Mouse (Mus musculus) stomach, embryonic 15.5 days (tissue): ENCODE measurements around the gene AC141477.1. TPM values are rescaled to one million over a fixed set of nuclear protein-coding genes. Genes with fewer than 3 reads are reported as not detected.

Experiments
- ATAC-seq: fragments of 200-750 bp; cut with Nextera tagmentation; 2 replicates; pipeline ENCODE4 v1.8.0; 2017; ENCODE audit warnings: low read depth, moderate number of reproducible peaks, moderate TSS enrichment; ENCODE audit not compliant: insufficient read depth, low FRiP score
- H3K27ac ChIP-seq: fragments of 300-500 bp; sonication (generic); 2 replicates; pipeline ENCODE4 v1.5.1; 2015; ENCODE audit warnings: mild to moderate bottlenecking, inconsistent platforms
- H3K27me3 ChIP-seq: fragments of 300-500 bp; sonication (generic); replicated peaks from 2 replicates; pipeline ENCODE4 v1.6.1; 2015; ENCODE audit warnings: inconsistent platforms
- H3K36me3 ChIP-seq: fragments of 300-500 bp; sonication (generic); 2 replicates; pipeline ENCODE4 v1.6.1; 2015; ENCODE audit warnings: inconsistent platforms
- H3K4me1 ChIP-seq: fragments of 300-500 bp; sonication (generic); 2 replicates; pipeline ENCODE4 v1.6.1; 2015; ENCODE audit warnings: inconsistent platforms
- H3K4me2 ChIP-seq: fragments of 300-500 bp; sonication (generic); 2 replicates; pipeline ENCODE4 v1.6.1; 2015; ENCODE audit warnings: mild to moderate bottlenecking, inconsistent platforms
- H3K4me3 ChIP-seq: fragments of 300-500 bp; sonication (generic); replicated peaks from 2 replicates; pipeline ENCODE4 v1.5.1; 2015; ENCODE audit warnings: inconsistent platforms
- H3K9ac ChIP-seq: fragments of 300-500 bp; sonication (generic); 2 replicates; pipeline ENCODE4 v1.6.1; 2015; ENCODE audit warnings: inconsistent platforms
- H3K9me3 ChIP-seq: fragments of 300-500 bp; sonication (generic); 2 replicates; pipeline ENCODE4 v1.6.1; 2016; ENCODE audit warnings: inconsistent platforms
- WGBS: fragments of 180-500 bp; shearing (Covaris S2); methylation state at CpG from one replicate; pipeline ENCODE4 v1.1.7; 2015; 5-methylcytosine and 5-hydroxymethylcytosine counted together
- polyA plus RNA-seq: library from polyadenylated mRNA; unstranded; fragments of >200 nt; fragmentation: Nextera tagmentation; extraction: Ambion mirVana; gene quantifications from 2 replicates; pipeline ENCODE4 v1.2.1, GENCODE M21; 2015

AC141477.1 gene
- polyA plus RNA-seq, 1 experiment from 2014 or later, result not detected

DNA sequence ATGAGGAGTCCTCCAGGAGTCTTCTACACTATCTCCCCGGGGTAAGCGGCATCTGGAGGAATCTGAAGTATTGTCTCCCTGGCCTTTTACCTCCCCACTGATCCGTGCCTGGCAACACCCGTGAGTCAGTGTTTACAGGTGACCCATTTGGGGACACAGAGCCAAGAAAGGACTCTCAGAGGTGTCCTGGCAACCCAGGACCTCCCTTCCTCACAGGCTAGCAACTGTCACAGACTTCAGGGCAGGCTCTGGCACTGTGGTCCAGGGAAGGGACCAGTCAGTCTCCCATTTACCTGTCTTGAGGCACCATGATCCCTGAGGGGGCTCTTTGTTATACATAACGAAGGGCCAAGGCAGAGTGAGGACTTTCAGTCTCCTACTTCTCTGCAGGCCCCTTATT lies 8.6 kb upstream of the AC141477.1 start, which contains the start of gene 2610028H24Rik:
2610028H24Rik (plus strand) TSS at position 231 of the 400 bp plus-strand sequence.
- no peaks in the 10 kb centered on the region for H3K9me3 ChIP-seq
- H3K36me3 ChIP-seq, result no peaks in the 10 kb centered on the region
- H3K9ac ChIP-seq, result no peak within 1 kb of the TSS
- no peak within 1 kb of the TSS for H3K27ac ChIP-seq
- no peak for ATAC-seq
- WGBS, result 66% methylated on average over 5 of the region's 5 CpGs
- no peaks in the 10 kb centered on the region for H3K27me3 ChIP-seq
- H3K4me3 ChIP-seq, result no peak within 1 kb of the TSS
- no peak within 1 kb of the TSS for H3K4me2 ChIP-seq
- H3K4me1 ChIP-seq, result no peaks in the 10 kb centered on the region

DNA sequence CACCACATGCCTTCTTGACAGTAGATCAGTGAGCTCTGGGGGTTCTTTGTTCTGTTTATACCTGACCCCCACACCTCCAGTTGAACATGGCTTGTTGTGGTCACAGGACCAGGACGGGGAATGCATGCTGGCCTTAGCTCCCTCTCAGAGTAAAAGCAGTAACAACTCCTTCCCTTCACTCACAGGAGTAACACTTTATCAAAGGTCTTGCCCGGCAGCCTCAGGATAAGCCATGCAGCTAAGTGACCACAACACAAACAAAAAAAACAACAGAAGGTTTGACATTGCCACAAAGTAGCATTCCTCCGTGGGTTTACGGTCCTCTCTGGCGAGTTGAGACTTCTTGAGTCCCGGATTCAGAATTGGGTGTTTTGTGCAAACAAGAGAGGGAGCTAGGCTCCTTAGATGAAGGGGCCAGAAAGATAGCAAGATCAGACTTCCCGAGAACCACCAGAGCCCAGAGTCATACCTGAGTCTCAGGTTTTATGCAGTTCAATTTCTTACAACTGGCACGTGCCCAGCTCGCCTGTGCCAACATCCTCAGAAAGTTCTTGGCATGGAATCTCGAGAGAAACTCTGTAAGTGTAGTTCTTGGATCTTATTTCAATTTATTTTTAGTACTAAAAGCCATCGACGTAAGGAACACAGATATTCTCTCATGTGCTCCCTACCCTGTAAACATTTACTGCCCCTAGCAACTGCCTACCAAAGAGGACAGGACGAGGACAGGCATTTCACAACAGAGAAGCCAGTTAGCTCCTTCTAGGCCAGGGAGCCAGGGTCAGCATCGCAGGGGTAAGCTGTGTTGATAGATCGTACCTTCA lies 7.4 kb upstream of the AC141477.1 start:
- no peak for ATAC-seq
- Histone ChIP-seq H3K4me1 (peaks cover 7% of the 10 kb centered on the region; the same call in 1 of the 2 replicates), H3K36me3 (no peaks in the 10 kb centered on the region), H3K4me2 (no peak overlapping the region), H3K9me3 (no peaks in the 10 kb centered on the region), H3K27me3 (no peaks in the 10 kb centered on the region), H3K9ac (no peak overlapping the region), H3K27ac (no peak overlapping the region), H3K4me3 (no peak overlapping the region)
- 70% methylated on average over 15 of the region's 15 CpGs for WGBS

DNA sequence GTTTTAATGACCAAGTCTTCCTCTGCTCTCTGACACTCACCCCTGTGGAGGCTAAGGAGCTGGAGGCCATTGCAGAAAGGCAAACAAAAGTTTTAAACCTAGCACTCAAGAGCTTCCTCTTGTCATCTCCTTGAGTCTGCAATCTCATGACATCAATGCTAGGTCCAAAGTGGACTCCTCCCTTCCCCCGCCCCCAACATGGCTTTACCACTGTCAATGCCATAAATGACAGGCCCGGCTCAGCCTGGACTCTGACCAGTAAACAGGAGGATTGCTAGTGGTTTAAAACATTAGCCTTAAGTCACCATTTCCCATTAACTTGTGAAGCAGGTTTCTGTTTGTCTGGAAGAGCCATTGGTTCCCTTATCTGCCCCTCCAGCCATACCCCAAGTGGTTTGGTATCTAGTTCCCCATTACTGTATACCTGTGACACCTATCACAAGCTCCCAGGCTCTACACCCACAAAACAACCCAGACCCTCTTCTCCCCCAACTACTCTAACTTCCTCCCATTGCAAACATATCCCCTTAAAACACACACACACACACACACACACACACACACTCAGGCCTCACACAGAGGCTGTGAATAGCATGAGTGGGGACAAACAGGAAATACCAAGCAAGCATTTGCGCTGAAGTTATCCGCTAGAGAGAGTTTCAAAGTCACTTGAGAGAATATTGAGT lies 5.9 kb upstream of the AC141477.1 start:
- Histone ChIP-seq H3K27me3 (no peaks in the 10 kb centered on the region), H3K9me3 (no peaks in the 10 kb centered on the region), H3K4me2 (no peak overlapping the region), H3K9ac (no peak overlapping the region), H3K36me3 (no peaks in the 10 kb centered on the region), H3K27ac (no peak overlapping the region), H3K4me3 (no peak overlapping the region), H3K4me1 (peaks cover 13% of the 10 kb centered on the region)
- no peak for ATAC-seq
- 73% methylated on average over 4 of the region's 4 CpGs for WGBS

DNA sequence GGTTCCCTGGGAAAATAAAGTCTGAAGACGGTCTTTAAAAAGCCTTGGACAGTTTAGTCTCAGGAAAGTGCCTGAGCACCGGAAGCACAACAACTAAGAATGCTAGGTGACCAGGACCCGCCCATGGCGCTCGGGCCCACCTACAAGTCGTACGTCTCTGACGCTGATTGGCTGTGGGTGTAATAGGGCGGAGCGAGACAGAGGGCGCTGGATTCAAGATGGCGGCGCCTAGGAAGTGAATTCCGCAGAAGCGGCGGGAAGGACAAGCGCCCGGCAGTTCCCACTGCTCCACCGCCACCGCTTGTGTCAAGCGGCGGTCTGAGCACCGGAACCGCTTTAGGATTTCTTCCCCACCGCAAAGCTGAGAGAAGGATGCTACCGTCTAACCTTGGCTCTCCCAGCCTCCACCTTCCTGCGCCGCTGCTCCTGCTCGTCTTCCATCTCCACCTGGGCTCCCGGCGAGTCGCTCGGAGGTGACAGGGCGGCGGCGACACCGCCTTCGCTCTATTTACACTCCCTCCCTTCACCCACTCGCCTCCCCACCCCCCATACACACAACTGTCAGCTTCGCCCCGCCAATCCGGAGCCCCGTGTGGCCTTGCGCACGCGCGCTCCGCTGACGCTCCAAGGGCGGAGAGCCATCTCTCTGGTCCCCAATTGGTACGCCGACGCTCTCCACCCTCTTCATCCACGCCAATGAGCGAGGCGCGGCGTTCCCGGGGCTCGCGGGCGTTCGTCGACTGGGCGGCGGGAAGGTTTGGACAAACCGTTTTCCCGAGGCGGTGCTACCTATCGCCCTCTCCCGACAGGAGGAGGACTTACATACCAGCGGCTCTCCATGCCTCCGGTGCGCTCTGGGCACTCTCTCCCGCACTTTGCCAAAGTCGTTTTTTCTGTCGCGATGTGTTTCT lies 2.2 kb upstream of the AC141477.1 start, which contains the start of gene Pcnt:
Pcnt (minus strand) TSS at position 609 of the 911 bp plus-strand sequence.
- peaks cover 15% of the 10 kb centered on the region for H3K4me1 ChIP-seq
- H3K9me3 ChIP-seq, result no peaks in the 10 kb centered on the region
- H3K4me3 ChIP-seq, result peak within 1 kb of the TSS; percentile 99
- no peaks in the 10 kb centered on the region for H3K27me3 ChIP-seq
- WGBS, result under 1% methylated on average over 78 of the region's 78 CpGs
- ATAC-seq, result peak; percentile 99
- peaks cover 8% of the 10 kb centered on the region; the same call in 1 of the 2 replicates for H3K36me3 ChIP-seq
- peak within 1 kb of the TSS; percentile 67 for H3K4me2 ChIP-seq
- H3K9ac ChIP-seq, result peak within 1 kb of the TSS; percentile 73; the same call in 1 of the 2 replicates
- H3K27ac ChIP-seq, result peak within 1 kb of the TSS; percentile 99

DNA sequence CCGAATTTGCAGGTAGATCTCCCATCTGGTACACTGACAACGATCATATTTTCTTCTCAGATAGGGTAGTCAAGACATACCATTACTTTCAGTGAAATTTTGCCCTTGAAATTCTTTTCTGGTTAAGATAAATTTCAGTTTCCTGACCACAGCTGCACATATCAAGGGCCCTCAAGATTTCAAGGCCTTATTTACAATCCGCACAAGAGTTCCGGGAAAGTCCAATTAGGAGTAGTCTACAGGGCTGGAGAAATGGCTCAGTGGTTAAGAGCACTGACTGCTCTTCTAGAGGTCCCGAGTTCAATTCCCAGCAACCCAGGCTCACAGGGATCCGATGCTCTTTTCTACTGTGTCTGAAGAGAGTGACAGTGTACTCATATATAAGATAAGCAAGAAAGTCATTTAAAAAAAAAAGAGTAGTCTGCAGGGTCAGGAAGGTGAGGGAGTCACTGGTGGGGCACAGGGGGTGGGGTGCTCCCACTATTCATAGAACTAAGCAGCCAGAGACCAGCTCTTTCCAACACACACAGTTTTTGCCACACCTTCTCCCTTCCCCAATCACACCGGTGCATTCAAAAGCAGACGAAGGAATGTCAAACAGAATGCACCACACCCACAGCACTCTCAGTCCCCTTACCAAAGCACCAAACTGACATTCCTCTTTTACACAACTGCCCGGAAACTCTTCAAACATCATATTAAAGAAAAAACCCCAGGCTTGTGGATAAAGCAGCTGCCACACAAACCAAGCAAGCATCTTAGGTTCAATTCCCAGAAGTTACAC lies 945 bp downstream of the AC141477.1 start:
- no peak for ATAC-seq
- Histone ChIP-seq H3K27ac (peak overlapping the region; percentile 26; the same call in 1 of the 2 replicates), H3K9me3 (no peaks in the 10 kb centered on the region), H3K4me2 (no peak overlapping the region), H3K4me1 (peaks cover 15% of the 10 kb centered on the region), H3K9ac (no peak overlapping the region), H3K36me3 (peaks cover 34% of the 10 kb centered on the region), H3K27me3 (no peaks in the 10 kb centered on the region), H3K4me3 (no peak overlapping the region)
- 74% methylated on average over 9 of the region's 9 CpGs for WGBS

DNA sequence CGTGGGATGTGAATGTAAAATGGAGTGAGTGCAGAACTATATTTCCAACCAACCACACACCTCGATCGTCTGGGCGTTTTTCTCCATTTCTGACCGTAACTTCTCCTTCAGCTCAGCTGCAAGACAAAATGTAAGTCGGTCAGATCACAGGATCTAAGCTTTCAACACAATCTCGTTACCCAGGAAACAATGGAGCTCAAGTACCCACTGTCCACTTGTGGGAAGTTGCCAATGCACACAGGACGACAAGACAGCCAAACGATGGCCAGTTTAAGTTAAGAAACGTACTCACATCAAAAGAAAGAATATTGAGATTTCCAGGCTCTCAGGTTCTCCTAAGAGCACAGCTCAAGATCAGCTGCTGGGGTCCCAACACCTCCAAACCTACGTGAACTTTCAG lies 6.3 kb downstream of the AC141477.1 start:
- Histone ChIP-seq H3K9ac (no peak overlapping the region), H3K4me1 (no peaks in the 10 kb centered on the region), H3K4me2 (no peak overlapping the region), H3K27ac (no peak overlapping the region), H3K27me3 (no peaks in the 10 kb centered on the region), H3K4me3 (no peak overlapping the region), H3K36me3 (peaks cover 79% of the 10 kb centered on the region), H3K9me3 (no peaks in the 10 kb centered on the region)
- ATAC-seq, result no peak
- WGBS, result 92% methylated on average over 11 of the region's 11 CpGs

DNA sequence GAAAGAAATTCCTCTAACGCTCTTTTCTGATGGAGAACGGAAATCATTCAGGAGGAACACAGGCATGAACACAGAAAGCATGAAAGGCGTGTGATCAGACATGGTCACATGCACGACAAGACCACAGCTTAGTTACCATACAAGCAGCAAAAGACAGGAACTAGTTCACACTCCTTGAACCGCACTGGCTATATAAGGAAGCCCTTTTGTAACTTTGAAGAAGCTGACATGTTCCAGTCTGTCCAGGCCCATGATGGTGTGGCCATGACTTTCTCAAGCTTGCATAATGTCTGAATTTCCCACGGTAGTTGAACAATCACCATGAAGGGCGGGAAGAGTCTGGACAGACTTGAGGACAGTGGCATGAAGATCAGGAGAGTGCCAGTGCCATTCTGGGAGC lies 14.6 kb downstream of the AC141477.1 start:
- Histone ChIP-seq H3K36me3 (peaks cover 59% of the 10 kb centered on the region), H3K4me2 (no peak overlapping the region), H3K27ac (no peak overlapping the region), H3K27me3 (no peaks in the 10 kb centered on the region), H3K4me1 (no peaks in the 10 kb centered on the region), H3K4me3 (no peak overlapping the region), H3K9me3 (no peaks in the 10 kb centered on the region), H3K9ac (no peak overlapping the region)
- no peak for ATAC-seq
- WGBS, result 94% methylated on average over 7 of the region's 7 CpGs

DNA sequence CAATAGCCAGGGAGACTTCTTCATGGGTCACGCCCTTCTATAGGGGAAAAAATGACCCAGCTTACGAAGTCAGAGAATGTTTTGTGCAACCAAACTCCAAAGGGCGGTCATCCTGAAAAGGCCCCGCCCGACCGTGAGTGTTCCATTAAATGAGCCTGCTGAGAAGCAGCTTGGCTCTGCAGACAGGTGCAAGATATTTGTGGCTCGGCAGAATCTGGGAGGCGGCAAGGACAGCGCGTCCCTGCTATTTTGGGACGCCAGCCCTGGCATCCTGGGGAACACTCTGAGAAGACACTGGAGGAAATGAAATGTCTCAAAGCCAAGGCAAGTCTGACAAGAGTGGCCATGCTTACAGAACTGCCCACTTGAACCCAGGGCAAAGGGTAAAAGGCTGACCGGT lies 23.4 kb downstream of the AC141477.1 start:
- no peak overlapping the region for H3K4me2 ChIP-seq
- no peak overlapping the region for H3K9ac ChIP-seq
- WGBS, result 94% methylated on average over 12 of the region's 12 CpGs
- H3K36me3 ChIP-seq, result peaks cover 57% of the 10 kb centered on the region
- H3K4me1 ChIP-seq, result no peaks in the 10 kb centered on the region
- no peaks in the 10 kb centered on the region for H3K27me3 ChIP-seq
- H3K4me3 ChIP-seq, result no peak overlapping the region
- no peaks in the 10 kb centered on the region for H3K9me3 ChIP-seq
- ATAC-seq, result no peak
- no peak overlapping the region for H3K27ac ChIP-seq

DNA sequence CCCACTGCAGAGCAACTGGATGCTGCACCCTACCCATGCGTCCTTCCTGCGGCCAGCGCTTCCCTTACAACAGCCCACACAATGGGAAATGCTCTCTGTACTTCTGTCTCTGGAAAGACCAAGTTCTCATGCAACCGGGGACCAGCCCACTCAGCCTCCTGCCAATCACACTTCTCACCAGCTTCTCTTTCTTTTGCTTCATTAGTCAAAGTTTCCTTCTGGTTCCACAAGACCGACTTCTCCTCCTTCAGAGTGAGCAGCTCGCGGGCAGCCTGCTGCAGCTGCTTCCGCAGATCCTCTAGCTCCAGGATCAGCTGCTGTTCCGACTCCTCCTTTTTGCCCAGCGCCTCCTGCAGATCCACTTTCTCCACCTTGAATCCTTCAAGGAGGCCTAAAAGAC lies 31.7 kb downstream of the AC141477.1 start:
- no peaks in the 10 kb centered on the region for H3K27me3 ChIP-seq
- no peak for ATAC-seq
- no peak overlapping the region for H3K9ac ChIP-seq
- no peak overlapping the region for H3K4me3 ChIP-seq
- WGBS, result 96% methylated on average over 10 of the region's 10 CpGs
- peaks cover 69% of the 10 kb centered on the region for H3K36me3 ChIP-seq
- no peak overlapping the region for H3K4me2 ChIP-seq
- H3K9me3 ChIP-seq, result no peaks in the 10 kb centered on the region
- H3K27ac ChIP-seq, result no peak overlapping the region
- H3K4me1 ChIP-seq, result no peaks in the 10 kb centered on the region

DNA sequence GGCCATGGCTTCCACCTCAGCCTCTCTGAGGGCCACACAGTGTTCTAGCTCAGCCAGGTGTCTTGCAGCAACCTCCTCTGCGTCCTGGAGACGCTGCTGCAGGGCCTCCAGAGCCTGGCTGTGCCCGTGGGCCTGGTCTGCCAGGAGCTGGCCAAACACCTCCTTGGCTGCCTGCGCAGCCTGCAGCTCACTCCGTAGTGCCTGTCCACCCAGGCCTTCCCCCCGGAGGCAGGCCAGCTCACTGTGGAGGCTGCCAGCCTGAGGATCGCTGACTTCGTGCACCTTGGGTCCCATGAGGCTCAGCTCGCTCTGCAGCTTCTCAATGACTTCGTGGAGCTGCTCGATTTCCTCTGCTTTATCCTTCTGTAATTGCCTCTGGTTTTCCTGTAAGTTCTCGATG lies 47.6 kb downstream of the AC141477.1 start:
- Histone ChIP-seq H3K27me3 (no peaks in the 10 kb centered on the region), H3K4me3 (no peak overlapping the region), H3K4me2 (no peak overlapping the region), H3K9me3 (no peaks in the 10 kb centered on the region), H3K4me1 (no peaks in the 10 kb centered on the region), H3K9ac (no peak overlapping the region), H3K27ac (no peak overlapping the region), H3K36me3 (peaks cover 34% of the 10 kb centered on the region)
- 92% methylated on average over 12 of the region's 12 CpGs for WGBS
- ATAC-seq, result no peak

DNA sequence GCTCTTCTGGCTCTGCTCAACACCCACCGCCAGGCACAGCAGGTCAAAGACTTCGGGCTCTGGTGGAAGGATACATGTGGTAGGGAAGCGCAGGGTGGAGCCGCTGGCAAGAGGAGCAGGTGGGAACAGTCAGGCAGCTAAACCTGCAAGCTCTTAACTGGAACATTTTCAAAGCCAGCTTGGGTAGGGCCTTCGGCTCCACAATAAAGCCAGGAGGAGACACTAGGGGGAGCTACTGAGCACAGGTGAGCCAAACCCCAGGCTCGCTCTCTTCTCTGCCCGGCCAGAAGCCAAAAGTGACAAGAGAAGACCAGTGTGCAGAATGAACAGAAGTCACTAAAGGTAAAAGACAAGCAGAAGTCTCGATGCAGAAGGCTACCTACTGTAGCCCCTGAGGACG lies 48.5 kb downstream of the AC141477.1 start:
- H3K9ac ChIP-seq, result no peak overlapping the region
- H3K4me1 ChIP-seq, result no peaks in the 10 kb centered on the region
- H3K27ac ChIP-seq, result no peak overlapping the region
- WGBS, result 88% methylated on average over 9 of the region's 9 CpGs
- H3K9me3 ChIP-seq, result no peaks in the 10 kb centered on the region
- no peak for ATAC-seq
- no peak overlapping the region for H3K4me3 ChIP-seq
- H3K27me3 ChIP-seq, result no peaks in the 10 kb centered on the region
- no peak overlapping the region for H3K4me2 ChIP-seq
- H3K36me3 ChIP-seq, result peaks cover 36% of the 10 kb centered on the region
